Mouse (Mus musculus): ENCODE data around the gene Gm38394. TPM values are rescaled to one million over a fixed set of nuclear protein-coding genes. Genes with fewer than 3 reads are reported as not detected.
"Not testable (repeated sequence)": the region's sequence is repeated elsewhere in the genome, so short reads cannot be mapped to it uniquely, and the experiment has no call there.

The Gm38394 gene
- 5.4 and 5.7 TPM in 2 replicates for polyA plus RNA-seq (2015; fragmentation: Nextera tagmentation; extraction: Ambion mirVana)

- Histone ChIP-seq H3K4me2 (peak within 1 kb of the TSS; percentile 67), H3K4me3 (replicated peaks) (peak within 1 kb of the TSS; percentile 73), H3K4me1 (peaks cover 39% of the 10 kb centered on the region), H3K27me3 (replicated peaks) (no peaks in the 10 kb centered on the region), H3K9ac (peak within 1 kb of the TSS; percentile 74), H3K27ac (peak within 1 kb of the TSS; percentile 91), H3K9me3 (no peaks in the 10 kb centered on the region), H3K36me3 (peaks cover 3% of the 10 kb centered on the region; the same call in 1 of the 2 replicates)
- ATAC-seq (ENCODE audit: insufficient read depth, low FRiP score, low read depth) = peak; percentile 98
- WGBS = 3% methylated on average over 26 of the region's 26 CpGs
These were observed at the start of gene Gm38394 for GRCm38 (mm10) chr1:133661203-133661933. Gene Gm38394 (minus strand): TSS chr1:133661318.

- no peak overlapping the region for H3K4me3 ChIP-seq (replicated peaks)
- no peak for ATAC-seq (ENCODE audit: insufficient read depth, low FRiP score, low read depth)
- 64% methylated on average over 6 of the region's 6 CpGs for WGBS
These were observed 49.8 kb upstream of the Gm38394 start for GRCm38 (mm10) chr1:133710895-133711294.

GRCm38 (mm10) chr1:133709292-133709691 is 48.2 kb upstream of the Gm38394 start:
- H3K4me2 ChIP-seq = no peak overlapping the region
- 69% methylated on average over 3 of the region's 3 CpGs for WGBS
- no peaks in the 10 kb centered on the region for H3K9me3 ChIP-seq
- 0 out of 2 replicates have a peak, but pooled peaks cover 6% of the 10 kb centered on the region for H3K36me3 ChIP-seq
- no peaks in the 10 kb centered on the region for H3K27me3 ChIP-seq (replicated peaks)
- H3K4me3 ChIP-seq (replicated peaks) = no peak overlapping the region
- H3K27ac ChIP-seq = no peak overlapping the region
- no peak overlapping the region for H3K9ac ChIP-seq
- H3K4me1 ChIP-seq = peaks cover 17% of the 10 kb centered on the region; the same call in 1 of the 2 replicates
- no peak for ATAC-seq (ENCODE audit: insufficient read depth, low FRiP score, low read depth)

More at GRCm38 (mm10) chr1:133710895-133711294, 49.8 kb upstream of the Gm38394 start:
- Histone ChIP-seq H3K9ac (no peak overlapping the region), H3K27ac (0 out of 2 replicates have a peak overlapping the region, but pooled peaks have one; percentile 11), H3K4me2 (no peak overlapping the region), H3K4me1 (peaks cover 17% of the 10 kb centered on the region; the same call in 1 of the 2 replicates), H3K36me3 (peaks cover 11% of the 10 kb centered on the region; the same call in 1 of the 2 replicates), H3K9me3 (no peaks in the 10 kb centered on the region), H3K27me3 (replicated peaks) (no peaks in the 10 kb centered on the region)

- H3K4me1 ChIP-seq; H3K9me3 ChIP-seq; H3K9ac ChIP-seq; H3K27ac ChIP-seq; H3K27me3 ChIP-seq (replicated peaks); H3K36me3 ChIP-seq; ATAC-seq (ENCODE audit: insufficient read depth, low FRiP score, low read depth); H3K4me3 ChIP-seq (replicated peaks); H3K4me2 ChIP-seq: not testable (repeated sequence)
- WGBS = 20% methylated on average over 1 of the region's 2 CpGs
These were observed 40.7 kb upstream of the Gm38394 start for GRCm38 (mm10) chr1:133701824-133702223.

GRCm38 (mm10) chr1:133697935-133698620 is 37.0 kb upstream of the Gm38394 start:
- H3K27me3 ChIP-seq (replicated peaks) = no peaks in the 10 kb centered on the region
- H3K4me3 ChIP-seq (replicated peaks) = no peak overlapping the region
- H3K27ac ChIP-seq = no peak overlapping the region
- 92% methylated on average over 12 of the region's 12 CpGs for WGBS
- peaks cover 23% of the 10 kb centered on the region for H3K4me1 ChIP-seq
- H3K4me2 ChIP-seq = no peak overlapping the region
- H3K9me3 ChIP-seq = no peaks in the 10 kb centered on the region
- no peak for ATAC-seq (ENCODE audit: insufficient read depth, low FRiP score, low read depth)
- H3K9ac ChIP-seq = no peak overlapping the region
- no peaks in the 10 kb centered on the region for H3K36me3 ChIP-seq

- no peaks in the 10 kb centered on the region for H3K9me3 ChIP-seq
- no peaks in the 10 kb centered on the region for H3K36me3 ChIP-seq
- peaks cover 23% of the 10 kb centered on the region for H3K4me1 ChIP-seq
- ATAC-seq (ENCODE audit: insufficient read depth, low FRiP score, low read depth) = peak; percentile 78; the same call in 1 of the 2 replicates
- H3K27ac ChIP-seq = peak overlapping the region; percentile 86
- H3K4me3 ChIP-seq (replicated peaks) = no peak overlapping the region
- H3K9ac ChIP-seq = no peak overlapping the region
- no peaks in the 10 kb centered on the region for H3K27me3 ChIP-seq (replicated peaks)
- WGBS = 22% methylated on average over 7 of the region's 7 CpGs
- H3K4me2 ChIP-seq = no peak overlapping the region
These were observed 34.8 kb upstream of the Gm38394 start for GRCm38 (mm10) chr1:133695901-133696300.

GRCm38 (mm10) chr1:133694876-133695275 is 33.8 kb upstream of the Gm38394 start:
- H3K4me3 ChIP-seq (replicated peaks) = no peak overlapping the region
- peak overlapping the region; percentile 86 for H3K27ac ChIP-seq
- no peak for ATAC-seq (ENCODE audit: insufficient read depth, low FRiP score, low read depth)
- no peaks in the 10 kb centered on the region for H3K27me3 ChIP-seq (replicated peaks)
- H3K4me1 ChIP-seq = peaks cover 23% of the 10 kb centered on the region
- no peak overlapping the region for H3K4me2 ChIP-seq
- WGBS = 90% methylated on average over 1 of the region's 1 CpGs
- no peaks in the 10 kb centered on the region for H3K9me3 ChIP-seq
- H3K36me3 ChIP-seq = no peaks in the 10 kb centered on the region
- no peak overlapping the region for H3K9ac ChIP-seq

GRCm38 (mm10) chr1:133694301-133694700 is 33.2 kb upstream of the Gm38394 start:
- Histone ChIP-seq H3K4me2 (no peak overlapping the region), H3K9me3 (no peaks in the 10 kb centered on the region), H3K27me3 (replicated peaks) (no peaks in the 10 kb centered on the region), H3K4me1 (peaks cover 23% of the 10 kb centered on the region), H3K36me3 (no peaks in the 10 kb centered on the region), H3K9ac (no peak overlapping the region), H3K27ac (peak overlapping the region; percentile 86), H3K4me3 (replicated peaks) (no peak overlapping the region)
- 11% methylated on average over 1 of the region's 1 CpGs for WGBS
- ATAC-seq (ENCODE audit: insufficient read depth, low FRiP score, low read depth) = 0 out of 2 replicates have a peak, but pooled peaks have one; percentile 15

- no peaks in the 10 kb centered on the region for H3K27me3 ChIP-seq (replicated peaks)
- 66% methylated on average over 11 of the region's 11 CpGs for WGBS
- no peak overlapping the region for H3K4me2 ChIP-seq
- H3K27ac ChIP-seq = peak overlapping the region; percentile 86
- no peak overlapping the region for H3K9ac ChIP-seq
- no peaks in the 10 kb centered on the region for H3K9me3 ChIP-seq
- peaks cover 23% of the 10 kb centered on the region for H3K4me1 ChIP-seq
- no peaks in the 10 kb centered on the region for H3K36me3 ChIP-seq
- no peak for ATAC-seq (ENCODE audit: insufficient read depth, low FRiP score, low read depth)
- H3K4me3 ChIP-seq (replicated peaks) = no peak overlapping the region
These were observed 32.5 kb upstream of the Gm38394 start for GRCm38 (mm10) chr1:133693536-133694114.

- Histone ChIP-seq H3K27ac (no peak overlapping the region), H3K36me3 (no peaks in the 10 kb centered on the region), H3K27me3 (replicated peaks) (no peaks in the 10 kb centered on the region), H3K9me3 (no peaks in the 10 kb centered on the region), H3K9ac (no peak overlapping the region), H3K4me3 (replicated peaks) (no peak overlapping the region), H3K4me2 (no peak overlapping the region), H3K4me1 (peaks cover 23% of the 10 kb centered on the region)
- no peak for ATAC-seq (ENCODE audit: insufficient read depth, low FRiP score, low read depth)
- 46% methylated on average over 4 of the region's 4 CpGs for WGBS
These were observed 31.1 kb upstream of the Gm38394 start for GRCm38 (mm10) chr1:133692195-133692594.

GRCm38 (mm10) chr1:133691046-133691445 is 29.9 kb upstream of the Gm38394 start:
- H3K4me2 ChIP-seq = no peak overlapping the region
- no peak overlapping the region for H3K27ac ChIP-seq
- H3K4me1 ChIP-seq = peaks cover 21% of the 10 kb centered on the region
- H3K27me3 ChIP-seq (replicated peaks) = no peaks in the 10 kb centered on the region
- H3K9me3 ChIP-seq = no peaks in the 10 kb centered on the region
- H3K4me3 ChIP-seq (replicated peaks) = no peak overlapping the region
- H3K36me3 ChIP-seq = no peaks in the 10 kb centered on the region
- H3K9ac ChIP-seq = no peak overlapping the region
- WGBS = 91% methylated on average over 6 of the region's 6 CpGs
- ATAC-seq (ENCODE audit: insufficient read depth, low FRiP score, low read depth) = no peak

GRCm38 (mm10) chr1:133689897-133690296 is 28.8 kb upstream of the Gm38394 start, which contains the start of gene Lax1:
Gene Lax1 (minus strand): TSS chr1:133690108.
- Histone ChIP-seq H3K4me3 (replicated peaks) (no peak within 1 kb of the TSS), H3K4me2 (no peak within 1 kb of the TSS), H3K9ac (no peak within 1 kb of the TSS), H3K27me3 (replicated peaks) (no peaks in the 10 kb centered on the region), H3K36me3 (no peaks in the 10 kb centered on the region), H3K4me1 (peaks cover 10% of the 10 kb centered on the region), H3K27ac (no peak within 1 kb of the TSS), H3K9me3 (no peaks in the 10 kb centered on the region)
- ATAC-seq (ENCODE audit: insufficient read depth, low FRiP score, low read depth) = no peak
- WGBS = 28% methylated on average over 6 of the region's 6 CpGs
